Mouse (Mus musculus) lung, postnatal 36 days (tissue): Measurements from ENCODE around the gene Wasl.

Source experiments
- DNase-seq: peaks from one replicate; pipeline ENCODE4 v3.0.0; 2022; ENCODE audit warnings: mixed read lengths

The Wasl gene

DNA sequence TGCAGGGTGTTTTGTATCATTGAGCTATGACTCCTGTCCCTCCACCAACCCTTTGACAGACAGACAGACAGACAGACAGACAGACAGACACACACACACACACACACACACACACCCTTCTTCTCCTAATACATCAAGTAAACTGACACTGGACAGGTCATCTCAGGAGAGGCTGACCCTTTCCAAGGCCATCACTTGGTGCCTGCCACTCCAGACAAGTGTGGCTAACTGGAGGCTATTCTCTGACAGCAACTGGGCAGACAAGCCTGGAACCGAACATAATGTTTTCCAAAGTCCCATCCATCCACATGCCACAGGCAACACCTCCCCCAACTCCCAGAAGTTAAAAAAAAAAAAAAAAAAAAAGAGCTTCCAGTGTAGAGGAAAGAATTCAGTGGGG, 63.1 kb downstream of the Wasl start:
- no peak for DNase-seq

DNA sequence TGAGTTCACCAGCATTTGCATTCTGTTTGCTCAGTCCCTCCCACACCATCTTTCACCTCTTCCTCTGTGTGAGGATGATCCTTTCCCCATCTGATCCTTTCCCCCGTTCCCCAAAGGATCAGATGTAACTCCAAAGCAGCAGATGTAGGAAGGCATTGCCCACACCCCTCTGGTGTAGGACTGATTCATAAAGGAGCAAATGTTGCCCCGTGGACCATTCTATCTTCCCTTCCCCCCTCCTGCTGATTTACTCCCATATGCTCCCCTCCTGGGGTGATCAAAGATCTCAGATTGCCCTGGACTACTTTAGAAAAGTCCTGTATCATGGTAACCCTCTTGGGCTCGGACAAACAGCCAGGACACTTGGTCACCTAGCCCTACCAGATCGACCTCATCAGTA, 64.1 kb downstream of the Wasl start:
- no peak for DNase-seq

DNA sequence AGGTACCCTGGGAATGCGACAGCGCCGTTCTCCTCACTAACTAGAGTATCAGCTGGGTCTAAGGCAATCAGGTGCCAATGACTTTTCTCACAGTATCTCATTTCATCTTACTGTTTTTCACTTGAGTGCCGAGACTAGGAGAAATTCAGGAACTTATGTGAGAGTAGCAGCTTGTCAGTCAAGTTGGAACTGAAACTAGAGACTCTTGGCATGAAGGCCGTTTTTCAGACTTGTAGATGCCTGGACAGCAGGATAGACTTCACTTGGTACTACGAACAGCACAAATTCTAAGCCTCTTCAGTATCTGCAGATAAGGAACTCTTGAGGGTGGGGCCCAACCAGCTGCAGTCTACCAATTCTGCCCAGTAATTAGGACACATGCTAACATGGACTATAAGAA, 64.7 kb downstream of the Wasl start:
- no peak for DNase-seq

DNA sequence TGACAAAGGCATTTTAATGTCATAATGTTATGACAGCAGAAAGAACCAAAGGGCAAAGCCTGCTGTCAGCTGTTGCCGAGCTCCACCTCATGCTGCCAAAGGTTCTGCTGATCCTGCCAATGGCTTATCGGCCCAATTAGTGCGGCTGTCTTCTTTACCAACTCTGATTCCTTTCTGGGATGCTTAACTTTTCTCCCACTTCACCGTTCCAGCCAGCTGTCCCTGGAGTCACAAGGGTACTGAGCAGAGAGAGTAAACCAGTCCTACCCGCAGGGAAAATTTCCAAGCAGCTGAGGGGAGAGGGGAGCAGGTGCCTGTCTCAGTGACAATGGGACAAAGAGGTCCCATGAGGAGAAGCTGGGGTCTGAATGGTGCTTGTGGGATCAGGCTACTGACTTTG, 65.2 kb downstream of the Wasl start:
- no peak for DNase-seq

DNA sequence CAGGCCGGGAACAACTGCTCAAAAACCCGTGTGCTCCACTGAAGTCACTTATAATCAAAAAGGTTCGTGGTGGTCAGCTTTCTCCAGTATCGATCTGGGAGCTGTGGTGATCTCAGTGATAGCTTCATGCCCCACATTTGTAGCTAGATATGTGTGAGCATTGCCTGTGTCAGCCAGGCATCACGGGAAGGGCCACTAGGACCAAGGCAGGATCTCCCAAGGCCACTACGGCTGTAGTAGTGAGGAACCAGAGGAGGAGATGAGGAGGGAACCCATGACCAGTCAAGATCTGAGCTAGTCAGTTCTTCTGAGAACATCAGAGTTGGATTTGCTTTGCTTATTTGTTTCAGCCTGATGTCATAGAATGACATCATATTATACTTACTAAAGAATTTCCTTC, 65.6 kb downstream of the Wasl start:
- DNase-seq, result no peak

DNA sequence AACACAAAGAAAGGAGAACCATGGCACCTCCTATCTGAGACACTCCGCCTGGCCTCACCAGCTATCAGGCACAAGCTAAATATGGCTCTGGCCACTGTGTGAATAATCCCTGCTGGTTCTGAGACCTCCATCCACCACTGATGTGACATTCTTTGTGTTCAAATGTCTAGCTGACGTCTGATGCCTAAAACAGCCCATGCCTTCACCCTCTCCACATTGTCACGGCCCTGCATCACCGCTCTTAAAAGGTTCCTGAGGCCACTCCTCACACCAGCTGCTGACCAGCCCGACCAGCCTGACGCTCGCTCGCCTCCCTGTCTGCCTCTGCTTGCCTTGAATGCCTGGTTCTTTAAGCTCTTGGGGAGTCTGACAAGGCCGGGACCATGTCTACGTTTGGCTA, 67.3 kb downstream of the Wasl start, which contains the start of gene Lmod2:
Gene Lmod2 (plus strand): TSS at position 263 of the 400 bp plus-strand sequence.
- no peak for DNase-seq

DNA sequence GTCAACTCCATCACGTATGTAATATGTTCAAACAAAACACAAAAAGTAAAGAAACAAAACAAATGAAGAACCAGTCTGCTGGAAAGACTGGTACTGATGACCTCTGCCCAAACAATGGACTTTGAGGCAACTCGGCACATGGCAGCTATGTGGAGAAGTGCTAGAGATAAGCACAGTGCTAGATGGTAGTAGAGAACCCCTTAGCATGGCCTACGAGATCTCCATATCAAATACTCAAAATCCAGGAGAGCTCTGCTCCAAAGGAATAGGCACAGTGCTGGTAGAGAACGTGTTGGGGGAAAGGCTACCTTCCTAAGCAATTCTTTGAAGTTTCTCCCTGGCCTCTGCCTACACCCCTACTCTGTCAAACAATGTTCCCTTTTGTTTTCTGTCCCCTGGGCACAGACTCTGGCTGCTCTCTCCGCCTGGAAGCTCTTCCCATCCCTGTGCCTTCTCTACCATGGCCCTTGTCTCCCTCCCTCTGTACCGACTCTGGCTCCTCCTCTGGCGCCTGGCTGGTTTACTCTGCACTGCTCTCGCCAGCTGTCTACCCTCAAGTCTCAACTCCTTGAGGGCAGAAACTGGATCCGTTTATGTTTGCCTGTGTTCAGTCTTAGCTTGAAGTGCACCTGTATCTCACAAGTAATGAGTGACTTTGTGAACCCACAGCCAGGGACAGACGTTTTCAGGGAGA, 73.1 kb downstream of the Wasl start:
- DNase-seq, result peak; percentile 54

DNA sequence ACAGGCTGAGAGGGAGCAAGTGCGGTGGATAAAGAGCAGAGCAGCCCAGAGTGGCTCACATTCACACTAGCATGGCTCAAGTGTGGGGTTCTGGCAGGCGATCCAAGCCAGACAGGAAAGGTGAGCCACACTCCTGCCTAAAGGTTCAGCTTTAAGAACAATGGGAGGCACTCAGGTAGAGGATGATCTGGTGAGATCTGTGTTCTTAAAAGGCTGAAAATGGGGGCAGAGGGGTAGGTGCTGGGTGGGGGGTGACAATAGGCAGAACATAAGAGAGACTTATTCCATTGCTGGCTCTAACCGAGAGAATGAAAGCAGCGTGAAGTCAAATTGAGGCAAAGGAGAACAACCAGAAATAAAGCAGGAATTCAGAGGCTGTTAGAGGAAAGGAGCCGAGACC, 74.5 kb downstream of the Wasl start:
- DNase-seq, result no peak

DNA sequence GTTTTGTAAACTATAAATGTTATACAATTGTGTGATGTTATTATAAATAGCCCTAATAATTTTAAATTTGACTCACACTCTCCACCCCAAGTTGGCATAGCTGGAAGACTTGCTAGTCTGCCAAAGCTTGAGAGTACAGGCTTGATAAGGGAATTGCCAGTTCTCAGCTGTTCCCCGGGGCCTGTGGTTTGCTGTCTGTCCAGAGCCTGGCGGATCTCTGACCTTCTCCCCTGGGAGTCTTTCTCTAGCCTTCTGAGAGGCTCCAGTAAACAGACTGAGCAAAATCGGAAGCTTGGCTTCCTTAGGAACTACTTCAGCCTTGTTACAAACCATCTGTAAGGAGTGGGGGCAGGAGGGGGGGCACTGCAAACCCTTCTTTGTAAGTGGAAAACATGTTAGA, 77.9 kb downstream of the Wasl start:
- peak; percentile 65 for DNase-seq

DNA sequence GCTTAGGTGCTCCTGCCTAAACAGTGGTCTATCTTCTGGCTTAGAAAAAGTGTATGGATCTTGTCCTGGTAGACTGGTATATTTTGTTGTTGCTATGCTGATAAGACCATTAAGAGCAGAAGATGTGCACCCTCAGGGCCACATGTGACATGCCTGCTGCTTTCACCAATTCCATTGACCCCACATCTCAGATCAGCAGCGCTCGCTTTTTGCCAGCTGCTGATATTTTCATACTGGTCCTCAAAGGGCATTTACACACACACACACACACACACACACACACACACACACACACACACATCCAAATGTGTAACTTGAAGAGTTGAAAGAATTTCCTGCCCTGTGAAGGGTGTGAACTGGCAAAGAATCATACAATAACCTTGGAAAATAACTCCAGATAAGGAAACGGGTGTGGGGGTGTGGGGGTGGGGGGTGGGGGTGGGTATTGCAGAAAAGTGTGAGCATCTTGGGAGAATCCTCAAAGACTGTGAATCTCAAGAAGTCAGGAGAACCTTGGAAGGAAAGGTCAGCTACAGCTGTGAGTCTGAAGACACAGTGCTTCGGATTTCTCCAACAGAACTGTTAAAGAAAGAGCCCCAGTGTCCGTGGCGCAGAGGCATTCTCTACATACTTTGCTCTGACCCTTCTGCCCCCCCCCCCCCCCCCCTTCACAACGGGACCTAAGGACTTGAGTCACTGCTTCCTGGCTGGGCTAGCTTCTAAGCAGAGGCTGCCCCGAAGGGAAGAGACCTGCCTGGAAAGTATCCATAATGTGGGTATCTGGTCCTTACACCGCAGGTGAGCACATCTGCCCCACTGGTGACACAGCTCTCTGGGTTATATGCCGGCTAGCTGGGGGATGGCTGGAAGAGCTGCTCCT, 79.1 kb downstream of the Wasl start:
- peak; percentile 30 for DNase-seq

DNA sequence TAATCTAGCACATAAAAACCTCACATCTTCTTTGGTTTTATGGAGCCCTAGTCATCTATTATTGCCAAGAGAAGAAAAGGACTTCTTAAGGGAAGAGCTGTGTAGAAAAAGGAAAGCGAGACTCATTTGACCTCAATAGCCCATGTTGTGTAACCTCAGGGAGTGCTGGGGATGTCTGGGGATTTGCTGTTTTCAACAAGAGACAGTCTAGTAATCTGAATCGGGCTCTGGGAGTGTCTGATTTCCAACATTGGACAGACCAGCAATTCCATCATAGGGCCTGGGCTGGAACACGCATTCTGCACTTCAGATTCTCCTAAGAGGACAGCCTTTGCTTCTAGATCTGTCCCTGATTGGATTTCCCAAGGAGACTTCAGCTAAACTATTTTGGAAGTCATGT, 81.4 kb downstream of the Wasl start:
- DNase-seq, result no peak

DNA sequence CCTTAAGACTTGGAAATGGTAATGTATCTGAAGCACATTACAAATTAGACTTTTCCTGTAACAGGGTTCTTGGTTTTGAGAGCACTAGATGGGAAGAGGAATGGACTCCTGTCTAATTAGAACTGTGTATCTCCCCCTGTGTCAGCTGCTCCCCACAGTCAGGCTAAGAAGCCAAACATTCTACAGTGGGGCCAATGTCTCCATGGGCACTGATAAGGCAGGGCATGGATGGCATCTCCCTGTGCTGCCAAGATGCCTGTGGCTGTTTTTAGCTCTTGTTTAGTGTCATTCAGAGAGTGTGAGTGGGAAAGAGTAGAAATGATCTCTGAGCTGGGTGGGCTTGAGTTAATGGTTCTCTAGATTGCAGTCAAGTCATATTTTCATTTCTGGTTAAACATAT, 91.5 kb downstream of the Wasl start:
- no peak for DNase-seq

DNA sequence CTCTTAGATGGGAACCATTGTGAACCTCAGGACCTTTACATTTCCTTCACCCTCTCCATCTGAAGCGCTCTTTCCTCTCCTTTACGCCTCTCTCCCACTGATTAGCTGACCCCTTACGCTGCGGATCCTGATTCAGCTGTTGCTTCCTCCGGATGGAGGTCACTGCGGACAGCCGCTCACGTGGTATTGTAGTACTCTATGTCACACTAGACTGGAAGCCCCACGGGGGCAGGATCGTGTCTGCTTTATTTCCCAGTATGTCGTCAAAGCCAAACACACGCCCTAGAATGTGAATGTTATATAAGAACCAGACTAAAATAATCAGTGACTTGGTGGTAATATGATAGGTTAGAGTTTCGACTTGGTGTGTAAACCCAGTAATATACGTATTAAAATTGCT, 92.4 kb downstream of the Wasl start:
- DNase-seq, result no peak

DNA sequence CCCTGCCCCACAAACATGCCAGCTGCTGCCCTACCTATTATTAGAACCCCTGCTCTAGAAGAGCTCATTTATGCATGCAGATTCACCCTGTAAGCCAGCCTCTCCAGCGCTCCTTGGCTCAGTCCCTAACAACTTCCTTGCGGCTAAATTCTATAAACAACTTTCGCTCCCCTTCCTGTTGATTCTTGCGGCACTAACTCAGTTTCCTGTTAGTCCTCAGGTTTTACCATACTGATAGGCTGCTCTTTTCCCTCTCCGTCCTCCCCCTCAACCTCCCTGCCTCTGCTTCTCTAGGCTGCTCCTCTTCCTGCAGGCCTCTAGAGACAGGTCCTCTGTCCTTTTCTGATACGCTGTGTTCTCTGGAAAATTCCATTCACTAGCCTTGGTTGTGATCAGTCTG, 93.7 kb downstream of the Wasl start:
- peak; percentile 53 for DNase-seq

DNA sequence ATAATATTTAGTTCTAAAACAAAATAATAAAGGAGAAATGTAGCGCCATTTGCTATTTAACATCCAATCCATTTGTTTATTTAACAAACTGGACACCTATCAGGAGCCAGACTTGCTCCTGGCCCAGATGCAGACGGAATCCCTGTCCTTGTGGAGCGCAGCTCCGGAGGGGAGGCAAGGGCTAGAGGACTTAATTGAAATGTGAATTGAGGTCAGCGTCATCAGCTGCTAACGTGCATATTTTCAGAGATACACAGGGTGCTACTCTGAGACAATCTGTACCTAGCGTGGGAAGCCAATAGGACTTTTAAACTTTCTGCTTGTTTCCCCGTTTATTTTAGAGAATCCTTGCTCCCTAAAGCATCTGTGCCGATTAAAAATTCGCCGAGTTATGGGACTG, 94.5 kb downstream of the Wasl start:
- DNase-seq, result no peak

DNA sequence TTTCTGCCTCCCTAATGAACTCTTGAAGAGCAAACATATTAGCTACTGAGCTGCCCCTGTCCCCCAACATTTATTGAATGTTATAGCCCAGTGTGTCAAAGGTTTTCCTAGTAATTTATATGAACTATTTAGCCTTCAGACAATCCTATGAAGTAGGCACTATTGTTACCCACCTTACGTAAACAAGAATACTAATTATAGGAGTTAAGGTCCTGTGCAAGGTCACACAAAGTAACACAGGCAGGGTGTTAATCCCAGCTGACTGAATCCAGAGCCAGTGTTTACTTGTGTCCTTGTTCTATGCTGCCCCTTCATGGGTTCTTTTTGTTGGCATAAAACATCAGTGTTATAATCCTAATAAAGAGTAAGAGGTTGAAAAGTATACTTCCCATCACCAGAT, 95.1 kb downstream of the Wasl start:
- DNase-seq, result no peak

DNA sequence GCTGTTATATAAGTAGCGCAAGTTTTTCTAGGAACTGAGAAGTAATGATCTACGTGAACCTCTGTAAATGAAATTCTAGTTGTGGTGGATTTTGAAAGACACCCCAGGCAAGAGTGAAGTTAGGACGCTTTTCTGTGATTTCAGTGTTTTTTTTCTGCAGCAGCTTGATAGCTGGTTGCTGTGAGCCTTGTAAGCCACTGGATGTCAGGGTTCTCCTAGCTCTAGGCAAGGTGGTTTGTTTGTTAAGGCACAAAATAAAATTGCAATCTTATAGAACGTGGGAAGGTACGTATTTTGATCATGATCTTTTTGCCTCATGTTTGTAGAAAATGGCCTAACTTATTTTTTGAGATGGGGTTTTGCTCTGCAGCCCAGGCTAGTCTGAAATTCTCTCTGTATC, 95.8 kb downstream of the Wasl start:
- no peak for DNase-seq

DNA sequence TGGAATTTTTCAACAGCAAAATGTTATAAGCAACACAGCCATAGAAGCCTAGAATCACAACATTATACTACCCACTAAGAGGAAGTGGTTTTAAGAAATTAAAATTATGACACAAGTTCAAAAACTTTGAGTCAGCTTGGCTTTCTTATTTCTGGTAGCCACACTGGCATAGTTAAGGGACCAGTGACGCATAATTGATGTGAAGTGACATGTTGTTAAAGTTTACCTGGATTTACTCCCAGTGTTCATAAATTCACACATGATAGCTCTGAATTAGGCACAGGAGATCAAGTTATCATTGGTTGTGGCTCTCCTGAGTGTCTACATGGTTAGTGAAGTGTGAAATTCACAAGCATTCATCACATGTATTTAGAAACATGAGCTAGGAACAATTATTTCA, 99.9 kb downstream of the Wasl start:
- no peak for DNase-seq

DNA sequence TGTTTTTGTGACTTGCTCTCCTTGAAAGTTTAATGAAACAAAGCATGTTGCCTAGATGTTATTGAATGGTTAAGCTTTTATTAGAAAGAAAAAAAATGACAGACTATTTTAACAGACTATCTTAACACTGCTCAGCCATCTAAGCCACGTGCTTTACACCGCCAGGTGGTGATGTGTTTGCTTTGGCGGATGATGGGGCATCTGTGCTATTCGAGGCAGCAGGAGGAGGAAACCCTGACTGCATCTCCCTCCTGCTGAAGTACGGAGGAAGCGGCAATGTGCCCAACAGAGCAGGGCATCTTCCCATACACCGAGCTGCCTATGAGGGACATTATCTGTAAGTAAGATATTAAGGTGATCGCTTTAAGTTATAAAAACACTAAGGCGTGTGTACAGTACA, 100.7 kb downstream of the Wasl start:
- DNase-seq, result no peak
